Mouse (Mus musculus): ENCODE measurements at regions not wholly inside any gene's neighbourhood (a gene's known extent, or its start where the extent isn't known, plus 50 kb on each side); places are given as distances from the start of the nearest gene placed in this dataset.

- TF ChIP-seq CTCF (IDR thresholded peaks at IDR 0.05; ENCODE audit: control insufficient read depth, insufficient read depth, insufficient replicate concordance, low read depth, low read length) (no peak), POLR2A (IDR thresholded peaks at IDR 0.05; ENCODE audit: control insufficient read depth, low read depth, low read length) (no peak)
These were observed 267.0 kb upstream of the Tmpo start for GRCm38 (mm10) chr10:91447974-91448703.
